Mouse (Mus musculus) C2C12 (cell line): Measurements from ENCODE around the gene Bub1. TPM values are rescaled to one million over a fixed set of nuclear protein-coding genes. Genes with fewer than 3 reads are reported as not detected.

Experiments used
- H3K27me3 ChIP-seq: one replicate; pipeline ENCODE4 v1.6.1; 2011; ENCODE audit not compliant: control insufficient read depth, insufficient read depth, insufficient read length
- H3K36me3 ChIP-seq: one replicate; pipeline ENCODE4 v1.6.1; 2011; ENCODE audit not compliant: control insufficient read depth, insufficient read depth
- H3K4me3 ChIP-seq: one replicate; pipeline ENCODE4 v1.5.1; 2011; ENCODE audit warnings: mild to moderate bottlenecking, control low read depth; ENCODE audit not compliant: poor library complexity, insufficient read depth, severe bottlenecking
- H3K79me2 ChIP-seq: one replicate; pipeline ENCODE4 v1.6.1; 2011; ENCODE audit not compliant: control insufficient read depth, insufficient read depth
- H3K79me3 ChIP-seq: one replicate; pipeline ENCODE4 v1.6.1; 2011; ENCODE audit warnings: low read depth, control low read depth
- H3ac ChIP-seq: one replicate; pipeline ENCODE3; 2011; ENCODE audit warnings: low read depth; ENCODE audit not compliant: control insufficient read depth, insufficient read length
- CEBPB ChIP-seq: IDR thresholded peaks from one replicate; pipeline ENCODE4 v1.6.1; 2011; ENCODE audit warnings: low read depth, mild to moderate bottlenecking, control low read depth, moderate library complexity
- CTCF ChIP-seq: IDR thresholded peaks from one replicate; pipeline ENCODE4 v1.5.1; 2011; ENCODE audit not compliant: control insufficient read depth, insufficient read depth, insufficient read length
- FOSL1 ChIP-seq: IDR thresholded peaks from one replicate; pipeline ENCODE4 v1.8.0; 2011; ENCODE audit warnings: mild to moderate bottlenecking, low read length; ENCODE audit not compliant: poor library complexity, insufficient read depth, severe bottlenecking
- MAX ChIP-seq: IDR thresholded peaks from one replicate; pipeline ENCODE4 v1.6.1; 2011; ENCODE audit warnings: mild to moderate bottlenecking, control low read depth
- MYOD1 ChIP-seq: IDR thresholded peaks from one replicate; pipeline ENCODE4 v1.6.1; 2011; ENCODE audit warnings: low read depth; ENCODE audit not compliant: control insufficient read depth, insufficient read length
- MYOG ChIP-seq: IDR thresholded peaks from one replicate; pipeline ENCODE4 v1.6.1; 2011; ENCODE audit not compliant: control insufficient read depth, insufficient read length; ENCODE audit errors: extremely low read depth
- USF1 ChIP-seq: IDR thresholded peaks from one replicate; pipeline ENCODE4 v1.6.1; 2011; ENCODE audit warnings: low read depth, mild to moderate bottlenecking, control low read depth, moderate library complexity
- polyA plus RNA-seq: library from polyadenylated mRNA; unstranded; fragments of >200 nt; fragmentation: generic; extraction: Trizol; gene quantifications from one replicate; pipeline ENCODE4 v1.2.1, GENCODE M21; 2012; ENCODE audit warnings: missing spikeins

Bub1 gene
- polyA plus RNA-seq, 1 experiment: 10.0 TPM

GRCm38 (mm10) chr2:127832833-127833190, 1.1 kb upstream of the Bub1 start:
- Histone ChIP-seq H3K36me3 (peaks cover 12% of the 10 kb centered on the region), H3ac (no peak overlapping the region), H3K79me3 (peaks cover 19% of the 10 kb centered on the region)

GRCm38 (mm10) chr2:127832103-127832832, 603 bp upstream of the Bub1 start:
- peak overlapping the region; percentile 95 for H3K4me3 ChIP-seq
- TF ChIP-seq FOSL1 (no peak), CEBPB (no peak), USF1 (no peak), CTCF (no peak), MYOD1 (no peak), MYOG (no peak), MAX (no peak)
- H3K27me3 ChIP-seq: peaks cover 4% of the 10 kb centered on the region
- H3ac ChIP-seq: no peak overlapping the region
- H3K79me2 ChIP-seq: peaks cover 31% of the 10 kb centered on the region
- peaks cover 18% of the 10 kb centered on the region for H3K36me3 ChIP-seq
- H3K79me3 ChIP-seq: peaks cover 19% of the 10 kb centered on the region

More at GRCm38 (mm10) chr2:127832833-127833190, 1.1 kb upstream of the Bub1 start:
- no peak overlapping the region for H3K4me3 ChIP-seq
- peaks cover 4% of the 10 kb centered on the region for H3K27me3 ChIP-seq
- H3K79me2 ChIP-seq: peaks cover 31% of the 10 kb centered on the region
- TF ChIP-seq CTCF (no peak), MAX (no peak), USF1 (no peak), MYOD1 (no peak), FOSL1 (no peak), MYOG (no peak), CEBPB (no peak)

- H3K36me3 ChIP-seq: no peaks in the 10 kb centered on the region
- peak within 1 kb of the TSS; percentile 57 for H3K4me3 ChIP-seq
- no peaks in the 10 kb centered on the region for H3K27me3 ChIP-seq
- H3ac ChIP-seq: peak within 1 kb of the TSS; percentile 68
- H3K79me3 ChIP-seq: peaks cover 8% of the 10 kb centered on the region
- TF ChIP-seq MYOD1: no peak
- no peak for TF ChIP-seq CEBPB
- peak; percentile 39 for TF ChIP-seq MAX
- TF ChIP-seq FOSL1: no peak
- H3K79me2 ChIP-seq: peaks cover 26% of the 10 kb centered on the region
Measured at GRCm38 (mm10) chr2:127791919-127792603, 39.6 kb downstream of the Bub1 start, which contains the start of gene Mtln. Gene Mtln (minus strand): TSS chr2:127792488.

GRCm38 (mm10) chr2:127789651-127790270, 41.9 kb downstream of the Bub1 start:
- no peak overlapping the region for H3ac ChIP-seq
- no peak overlapping the region for H3K4me3 ChIP-seq
- H3K79me2 ChIP-seq: peaks cover 26% of the 10 kb centered on the region
- peaks cover 8% of the 10 kb centered on the region for H3K79me3 ChIP-seq
- no peaks in the 10 kb centered on the region for H3K27me3 ChIP-seq
- TF ChIP-seq FOSL1 (no peak), CEBPB (no peak), USF1 (no peak)
- no peaks in the 10 kb centered on the region for H3K36me3 ChIP-seq

GRCm38 (mm10) chr2:127789138-127789537, 42.5 kb downstream of the Bub1 start:
- Histone ChIP-seq H3K36me3 (no peaks in the 10 kb centered on the region), H3K79me2 (peaks cover 26% of the 10 kb centered on the region), H3K4me3 (peak overlapping the region; percentile 74), H3K27me3 (no peaks in the 10 kb centered on the region), H3ac (peak overlapping the region; percentile 72), H3K79me3 (peaks cover 8% of the 10 kb centered on the region)
- TF ChIP-seq CTCF (no peak), MYOG (no peak), USF1 (no peak), FOSL1 (no peak), MAX (no peak), CEBPB (no peak), MYOD1 (no peak)
